Mouse (Mus musculus) telencephalon, adult 2 months (tissue): ENCODE data around the gene H2-DMb1.
"Not testable (repeated sequence)": the region's sequence is repeated elsewhere in the genome, so short reads cannot be mapped to it uniquely, and the experiment has no call there.

Experiments
- DNase-seq: peaks from one replicate; pipeline ENCODE4 v3.0.0-alpha.2; 2011; ENCODE audit warnings: low read depth, low spot score

Gene H2-DMb1

GRCm38 (mm10) chr17:34144221-34144620 is 8.7 kb upstream of the H2-DMb1 start:
- DNase-seq = not testable (repeated sequence)

GRCm38 (mm10) chr17:34144960-34145371 is 7.9 kb upstream of the H2-DMb1 start:
- no peak for DNase-seq

GRCm38 (mm10) chr17:34155534-34155933 is 2.7 kb downstream of the H2-DMb1 start:
- no peak for DNase-seq

DNA sequence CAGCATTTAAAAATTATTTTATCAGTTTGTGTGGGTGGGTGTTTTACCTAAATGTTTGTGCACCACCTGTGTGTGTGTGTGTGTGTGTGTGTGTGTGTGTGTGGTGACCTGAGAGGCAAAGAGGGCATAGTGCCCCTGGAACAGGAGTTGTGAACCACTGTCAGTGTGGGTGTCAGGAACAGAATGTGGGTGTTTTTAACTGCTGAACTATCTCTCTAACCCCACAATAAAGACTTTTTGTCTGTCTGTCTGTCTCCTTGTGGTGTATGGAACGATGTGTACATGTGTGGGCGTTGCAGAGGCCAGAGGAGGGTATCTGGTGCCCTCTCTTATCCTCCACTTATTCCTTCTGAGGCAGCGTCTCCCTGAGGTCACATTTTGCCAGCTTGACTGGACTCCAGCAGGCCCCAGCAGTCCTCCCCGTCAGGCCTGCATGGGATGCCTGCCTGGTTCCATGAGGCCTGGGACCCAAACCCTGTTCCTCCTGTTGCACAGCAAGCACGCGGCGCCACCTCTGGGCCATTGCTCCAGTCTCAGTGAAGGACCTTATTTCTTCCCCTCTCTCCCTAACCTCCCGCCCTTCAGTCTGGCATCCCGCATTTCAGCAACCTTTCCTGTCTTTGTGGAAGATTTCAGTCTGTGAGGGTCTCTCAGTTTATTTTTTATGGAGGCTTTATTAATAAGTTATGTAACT is 11.5 kb downstream of the H2-DMb1 start:
- no peak for DNase-seq

- DNase-seq = no peak
Observed at GRCm38 (mm10) chr17:34165033-34165730, 12.3 kb downstream of the H2-DMb1 start.

DNA sequence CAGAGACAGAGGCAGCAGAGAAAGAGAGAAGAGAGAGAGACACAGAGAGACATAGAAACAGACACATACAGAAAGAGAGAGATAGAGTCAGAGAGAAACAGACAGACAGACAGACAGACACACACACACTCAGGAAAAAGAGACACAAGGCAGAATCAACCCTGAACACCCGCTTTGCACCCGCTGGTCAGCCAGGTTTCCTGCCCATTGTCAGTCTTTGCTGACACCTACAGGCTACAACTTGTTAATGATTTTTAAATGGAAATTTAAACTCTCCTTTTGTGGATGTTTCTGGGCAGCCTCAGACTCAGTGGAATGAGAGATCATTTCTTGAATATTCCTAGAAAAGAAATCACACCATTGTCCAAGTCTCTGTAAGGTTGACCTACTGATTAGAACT is 16.4 kb downstream of the H2-DMb1 start:
- peak; percentile 12 for DNase-seq

- no peak for DNase-seq
Observed at GRCm38 (mm10) chr17:34170487-34170876, 17.6 kb downstream of the H2-DMb1 start.

GRCm38 (mm10) chr17:34170877-34171498 is 18.1 kb downstream of the H2-DMb1 start:
- peak; percentile 41 for DNase-seq

DNA sequence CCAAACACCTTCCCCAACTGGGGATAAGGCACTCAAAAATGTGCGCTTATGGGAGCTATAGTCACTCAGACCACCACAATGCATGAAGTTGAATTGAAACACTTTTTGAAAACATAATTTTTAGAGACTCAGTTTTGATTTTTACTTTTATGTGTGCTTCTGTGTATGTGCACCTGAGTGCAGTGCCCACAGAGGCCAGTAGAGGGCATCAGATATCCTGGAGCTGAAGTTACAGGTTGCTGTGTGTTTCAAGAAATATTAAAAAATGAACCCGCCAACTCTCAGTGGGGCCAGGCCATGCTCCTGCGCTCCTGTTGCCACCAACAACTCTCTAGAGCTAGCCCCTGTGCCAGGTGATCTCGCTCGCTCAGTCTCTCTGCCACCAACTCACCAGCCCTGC is 19.7 kb downstream of the H2-DMb1 start:
- DNase-seq = no peak

DNA sequence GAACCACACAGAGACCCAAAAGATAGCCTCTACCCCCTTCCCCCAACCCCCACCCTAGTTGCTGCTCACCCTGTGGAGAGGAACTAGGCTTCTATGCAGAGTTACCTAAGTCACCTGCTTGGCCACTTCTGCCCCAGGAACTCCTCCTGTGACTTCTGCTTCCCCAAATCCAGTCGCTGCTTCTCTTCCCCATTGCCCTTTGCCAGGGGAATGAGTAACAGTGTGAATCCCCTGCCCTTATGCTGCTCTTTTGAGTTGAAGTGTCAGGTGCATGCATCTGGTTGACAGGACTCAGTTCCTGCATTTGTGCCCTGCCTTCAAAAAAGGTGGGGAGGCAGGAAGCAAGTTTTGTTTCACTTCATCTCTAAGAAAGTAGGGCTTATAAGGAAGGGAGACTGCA is 21.2 kb downstream of the H2-DMb1 start:
- no peak for DNase-seq

DNA sequence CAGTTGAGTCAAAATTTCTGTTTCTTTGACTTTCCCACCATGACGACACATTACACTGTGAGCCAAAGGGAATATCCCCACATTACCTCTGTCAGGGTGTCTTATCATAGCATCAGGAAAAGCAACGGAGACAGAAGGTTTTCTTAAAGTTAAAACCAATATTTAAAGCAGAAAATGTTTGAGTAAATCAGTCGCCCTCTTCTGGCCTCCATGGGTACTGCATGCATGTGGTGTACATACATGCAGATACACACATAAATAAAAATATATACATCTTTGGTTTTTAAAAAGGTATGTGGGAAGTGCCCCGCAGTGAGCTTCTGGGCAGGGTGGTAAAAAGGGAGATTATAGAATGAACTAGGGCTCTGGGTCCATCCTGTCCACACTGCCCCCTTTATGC is 24.3 kb downstream of the H2-DMb1 start:
- no peak for DNase-seq

DNA sequence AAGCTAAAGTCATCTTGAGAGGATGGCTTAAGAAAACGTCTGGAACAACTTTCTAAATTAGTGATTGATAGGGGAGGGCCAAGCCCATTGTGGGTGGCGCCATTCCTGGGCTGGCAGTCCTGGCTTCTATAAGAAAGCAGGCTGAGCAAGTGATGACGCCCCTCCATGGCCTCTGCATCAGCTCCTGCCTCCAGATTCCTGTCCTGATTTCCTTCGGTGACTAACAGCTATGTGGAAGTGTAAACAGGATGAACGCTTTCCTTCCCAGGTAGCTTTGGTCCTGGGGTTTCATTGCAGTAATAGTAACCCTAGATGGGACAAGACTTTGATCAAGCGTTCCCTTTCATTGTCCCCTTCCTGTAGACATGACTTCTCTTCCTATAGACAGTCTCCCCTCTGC is 26.1 kb downstream of the H2-DMb1 start:
- no peak for DNase-seq

- DNase-seq = no peak
Observed at GRCm38 (mm10) chr17:34179913-34180859, 27.3 kb downstream of the H2-DMb1 start.

- DNase-seq = no peak
Observed at GRCm38 (mm10) chr17:34183564-34184219, 30.8 kb downstream of the H2-DMb1 start.

DNA sequence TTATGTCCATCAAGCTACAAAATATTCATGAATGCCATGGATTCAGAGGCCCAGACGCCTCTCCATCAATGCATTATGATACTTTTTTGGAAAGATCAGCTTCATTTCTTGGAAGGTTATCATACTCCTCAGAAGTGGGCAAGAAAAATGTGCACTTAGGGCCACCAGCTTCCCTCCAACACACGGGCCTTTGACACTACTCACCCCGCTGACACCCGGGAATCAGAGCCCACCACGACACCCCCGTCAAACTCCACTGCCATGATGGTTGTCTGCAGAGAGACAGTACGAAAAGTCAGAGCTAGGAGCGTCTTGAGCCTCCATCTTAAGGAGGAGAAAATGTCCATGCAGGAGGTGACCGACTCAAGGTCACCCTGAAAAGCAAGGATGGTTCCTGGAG is 32.7 kb downstream of the H2-DMb1 start:
- no peak for DNase-seq

DNA sequence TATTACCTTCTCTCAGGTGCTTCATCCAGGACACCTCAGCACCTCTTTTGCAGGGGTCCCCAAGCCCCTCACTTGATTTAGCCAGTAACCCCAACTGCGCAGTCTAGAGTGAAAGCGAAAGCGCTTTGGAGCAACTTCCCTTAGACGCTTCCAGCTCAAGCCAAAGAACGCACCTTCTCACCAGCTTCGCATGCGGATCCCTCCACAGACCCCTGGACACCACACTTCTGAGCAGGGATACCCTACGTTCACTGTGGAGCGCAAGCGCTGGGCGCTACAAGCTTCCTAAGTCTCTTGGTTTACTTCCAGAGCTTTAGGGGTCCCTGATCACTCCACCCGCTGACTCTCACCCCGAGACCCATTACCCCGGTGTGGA is 34.0 kb downstream of the H2-DMb1 start:
- DNase-seq = no peak

GRCm38 (mm10) chr17:34187261-34187916 is 34.5 kb downstream of the H2-DMb1 start, which contains the start of the genes Tap1 and Psmb9:
Tap1 (plus strand) TSS chr17:34187553.
Psmb9 (minus strand) TSS chr17:34187764.
- DNase-seq = peak; percentile 84

- no peak for DNase-seq
Observed at GRCm38 (mm10) chr17:34188010-34188409, 35.1 kb downstream of the H2-DMb1 start.

- no peak for DNase-seq
Observed at GRCm38 (mm10) chr17:34188986-34189385, 36.1 kb downstream of the H2-DMb1 start.

DNA sequence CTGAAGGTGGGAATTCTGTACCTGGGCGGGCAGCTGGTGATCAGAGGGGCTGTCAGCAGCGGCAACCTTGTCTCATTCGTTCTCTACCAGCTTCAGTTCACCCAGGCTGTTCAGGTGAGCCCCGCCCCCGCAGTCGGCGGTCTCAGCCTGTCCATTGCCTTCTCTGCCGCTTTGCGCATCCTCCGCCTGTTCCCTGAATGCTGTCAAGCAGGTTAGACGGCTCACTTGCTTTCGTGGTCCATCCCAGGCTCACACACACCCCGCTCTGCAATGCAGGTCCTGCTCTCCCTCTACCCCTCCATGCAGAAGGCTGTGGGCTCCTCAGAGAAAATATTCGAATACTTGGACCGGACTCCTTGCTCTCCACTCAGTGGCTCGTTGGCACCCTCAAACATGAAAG is 40.0 kb downstream of the H2-DMb1 start:
- no peak for DNase-seq

GRCm38 (mm10) chr17:34193468-34193867 is 40.6 kb downstream of the H2-DMb1 start:
- no peak for DNase-seq
